Mouse (Mus musculus) CD4-positive naive resting alpha-beta T cell, adult 57 days (primary cell): ENCODE data around the gene Rps6ka6. TPM values are rescaled to one million over a fixed set of nuclear protein-coding genes. Genes with fewer than 3 reads are reported as not detected.

Experiments used
- total RNA-seq: library from RNA; stranded (reverse); gene quantifications from one replicate; pipeline ENCODE4 v1.2.4, GENCODE M21; 2023

Gene Rps6ka6
- total RNA-seq = not detected

DNA sequence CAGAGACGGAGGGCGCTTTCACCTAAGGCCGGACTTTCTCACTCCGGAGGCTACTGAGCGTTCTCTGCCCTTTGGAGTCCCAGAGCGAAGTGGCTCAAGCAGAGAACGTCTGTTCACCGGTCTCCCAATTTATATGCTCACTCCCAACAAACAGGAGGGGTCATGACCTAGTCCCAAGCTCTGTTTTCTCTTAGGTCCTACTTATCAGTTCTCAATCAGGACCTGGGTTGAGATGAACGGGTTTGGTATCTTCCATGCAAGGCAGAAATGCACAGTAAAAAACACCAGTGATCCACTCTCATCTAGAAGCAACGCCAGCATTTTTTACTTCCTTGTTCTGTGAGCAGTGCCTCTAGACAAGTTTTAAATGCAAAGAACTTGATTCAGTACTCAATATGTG, at the start of gene Rps6ka6:
Gene Rps6ka6 (minus strand): TSS at position 101 of the 400 bp plus-strand sequence.

Other genes starting within 250 kb of the Rps6ka6 start
- not detected for gene Hdx, start 159.1 kb upstream of the Rps6ka6 start, total RNA-seq